Mouse (Mus musculus): ENCODE results near the gene Btbd35f10. TPM values are rescaled to one million over a fixed set of nuclear protein-coding genes. Genes with fewer than 3 reads are reported as not detected.

The Btbd35f10 gene
- polyA plus RNA-seq (2012; rRNA removed): not detected in 2 replicates

GRCm38 (mm10) chrX:3752785-3753184 lies at the start of gene Btbd35f10:
Gene Btbd35f10 (minus strand): TSS chrX:3752885.

Other genes starting within 250 kb of the Btbd35f10 start
- gene Btbd35f18, start 52.7 kb downstream of the Btbd35f10 start, polyA plus RNA-seq (2012; rRNA removed): not detected in 2 replicates
- gene Btbd35f16, start 204.1 kb upstream of the Btbd35f10 start, polyA plus RNA-seq (2012; rRNA removed): not detected in 2 replicates

All from ovary, adult 2 months (tissue).